Mouse (Mus musculus): ENCODE results near the gene Ctnnd2. TPM values are rescaled to one million over a fixed set of nuclear protein-coding genes. Genes with fewer than 3 reads are reported as not detected.

The Ctnnd2 gene
- total RNA-seq, 2 experiments from 2014 or later: 4.1 TPM; not detected in 1

GRCm38 (mm10) chr15:30229112-30229511 lies 56.7 kb downstream of the Ctnnd2 start:
- ATAC-seq (replicated peaks; ENCODE audit: low FRiP score, low TSS enrichment, poor library complexity, severe bottlenecking): no peak

GRCm38 (mm10) chr15:30235210-30236034 lies 63.0 kb downstream of the Ctnnd2 start:
- no peak for ATAC-seq (replicated peaks; ENCODE audit: low FRiP score, low TSS enrichment, poor library complexity, severe bottlenecking)

GRCm38 (mm10) chr15:30240881-30241280 lies 68.5 kb downstream of the Ctnnd2 start:
- no peak for ATAC-seq (replicated peaks; ENCODE audit: low FRiP score, low TSS enrichment, poor library complexity, severe bottlenecking)

GRCm38 (mm10) chr15:30268822-30269221 lies 96.4 kb downstream of the Ctnnd2 start:
- ATAC-seq (replicated peaks; ENCODE audit: low FRiP score, low TSS enrichment, poor library complexity, severe bottlenecking): no peak

GRCm38 (mm10) chr15:30271141-30271572 lies 98.8 kb downstream of the Ctnnd2 start:
- no peak for ATAC-seq (replicated peaks; ENCODE audit: low FRiP score, low TSS enrichment, poor library complexity, severe bottlenecking)

- ATAC-seq (replicated peaks; ENCODE audit: low FRiP score, low TSS enrichment, poor library complexity, severe bottlenecking): no peak
These were observed 99.9 kb downstream of the Ctnnd2 start for GRCm38 (mm10) chr15:30272326-30272725.

- ATAC-seq (replicated peaks; ENCODE audit: low FRiP score, low TSS enrichment, poor library complexity, severe bottlenecking): no peak
These were observed 103.3 kb downstream of the Ctnnd2 start for GRCm38 (mm10) chr15:30275721-30276120.

GRCm38 (mm10) chr15:30276691-30277090 lies 104.3 kb downstream of the Ctnnd2 start:
- ATAC-seq (replicated peaks; ENCODE audit: low FRiP score, low TSS enrichment, poor library complexity, severe bottlenecking): no peak

- no peak for ATAC-seq (replicated peaks; ENCODE audit: low FRiP score, low TSS enrichment, poor library complexity, severe bottlenecking)
These were observed 106.2 kb downstream of the Ctnnd2 start for GRCm38 (mm10) chr15:30278610-30279009.

- no peak for ATAC-seq (replicated peaks; ENCODE audit: low FRiP score, low TSS enrichment, poor library complexity, severe bottlenecking)
These were observed 113.3 kb downstream of the Ctnnd2 start for GRCm38 (mm10) chr15:30285572-30286244.

- no peak for ATAC-seq (replicated peaks; ENCODE audit: low FRiP score, low TSS enrichment, poor library complexity, severe bottlenecking)
These were observed 113.9 kb downstream of the Ctnnd2 start for GRCm38 (mm10) chr15:30286245-30286642.

GRCm38 (mm10) chr15:30302824-30303223 lies 130.4 kb downstream of the Ctnnd2 start:
- no peak for ATAC-seq (replicated peaks; ENCODE audit: low FRiP score, low TSS enrichment, poor library complexity, severe bottlenecking)

GRCm38 (mm10) chr15:30306437-30306836 lies 134.0 kb downstream of the Ctnnd2 start:
- no peak for ATAC-seq (replicated peaks; ENCODE audit: low FRiP score, low TSS enrichment, poor library complexity, severe bottlenecking)

GRCm38 (mm10) chr15:30322543-30322942 lies 150.2 kb downstream of the Ctnnd2 start:
- ATAC-seq (replicated peaks; ENCODE audit: low FRiP score, low TSS enrichment, poor library complexity, severe bottlenecking): no peak

GRCm38 (mm10) chr15:30333336-30334310 lies 161.2 kb downstream of the Ctnnd2 start:
- no peak for ATAC-seq (replicated peaks; ENCODE audit: low FRiP score, low TSS enrichment, poor library complexity, severe bottlenecking)

- ATAC-seq (replicated peaks; ENCODE audit: low FRiP score, low TSS enrichment, poor library complexity, severe bottlenecking): no peak
These were observed 166.3 kb downstream of the Ctnnd2 start for GRCm38 (mm10) chr15:30338585-30339197.

- no peak for ATAC-seq (replicated peaks; ENCODE audit: low FRiP score, low TSS enrichment, poor library complexity, severe bottlenecking)
These were observed 173.4 kb downstream of the Ctnnd2 start for GRCm38 (mm10) chr15:30345754-30346153.

GRCm38 (mm10) chr15:30364491-30364890 lies 192.1 kb downstream of the Ctnnd2 start:
- no peak for ATAC-seq (replicated peaks; ENCODE audit: low FRiP score, low TSS enrichment, poor library complexity, severe bottlenecking)

- no peak for ATAC-seq (replicated peaks; ENCODE audit: low FRiP score, low TSS enrichment, poor library complexity, severe bottlenecking)
These were observed 197.6 kb downstream of the Ctnnd2 start for GRCm38 (mm10) chr15:30369997-30370396.

All from megakaryocyte-erythroid progenitor cell, adult 5-6 weeks (primary cell).